Mouse (Mus musculus): ENCODE measurements around the gene Cacna1d.

GRCm38 (mm10) chr14:30019792-30020575, 471.3 kb downstream of the Cacna1d start:
- TF ChIP-seq CTCF (IDR thresholded peaks at IDR 0.05; ENCODE audit: low read depth, low read length) (no peak), POLR2A (IDR thresholded peaks at IDR 0.05; ENCODE audit: extremely low read depth, insufficient read depth, low read length) (no peak)

Data from liver, adult 2 months (tissue).